Mouse (Mus musculus) cerebellum, postnatal 25 days (tissue): ENCODE data around the gene Nrarp.

Experiments used
- DNase-seq, 2 experiments: peaks; one replicate each; pipeline ENCODE4 v3.0.0; 2021; ENCODE audit warnings: mixed read lengths in 2 of 2

The Nrarp gene

GRCm38 (mm10) chr2:25174866-25175689, 5.5 kb upstream of the Nrarp start:
- no peak for DNase-seq

- DNase-seq: no peak
Measured at GRCm38 (mm10) chr2:25175690-25176078, 4.9 kb upstream of the Nrarp start.

GRCm38 (mm10) chr2:25176573-25176972, 4.0 kb upstream of the Nrarp start:
- no peak for DNase-seq

- no peak for DNase-seq
Measured at GRCm38 (mm10) chr2:25177076-25177475, 3.5 kb upstream of the Nrarp start.

GRCm38 (mm10) chr2:25177685-25178084, 2.9 kb upstream of the Nrarp start:
- peak in 1 of 2 experiments; percentile 63 for DNase-seq

- no peak for DNase-seq
Measured at GRCm38 (mm10) chr2:25178285-25178972, 2.1 kb upstream of the Nrarp start.

DNA sequence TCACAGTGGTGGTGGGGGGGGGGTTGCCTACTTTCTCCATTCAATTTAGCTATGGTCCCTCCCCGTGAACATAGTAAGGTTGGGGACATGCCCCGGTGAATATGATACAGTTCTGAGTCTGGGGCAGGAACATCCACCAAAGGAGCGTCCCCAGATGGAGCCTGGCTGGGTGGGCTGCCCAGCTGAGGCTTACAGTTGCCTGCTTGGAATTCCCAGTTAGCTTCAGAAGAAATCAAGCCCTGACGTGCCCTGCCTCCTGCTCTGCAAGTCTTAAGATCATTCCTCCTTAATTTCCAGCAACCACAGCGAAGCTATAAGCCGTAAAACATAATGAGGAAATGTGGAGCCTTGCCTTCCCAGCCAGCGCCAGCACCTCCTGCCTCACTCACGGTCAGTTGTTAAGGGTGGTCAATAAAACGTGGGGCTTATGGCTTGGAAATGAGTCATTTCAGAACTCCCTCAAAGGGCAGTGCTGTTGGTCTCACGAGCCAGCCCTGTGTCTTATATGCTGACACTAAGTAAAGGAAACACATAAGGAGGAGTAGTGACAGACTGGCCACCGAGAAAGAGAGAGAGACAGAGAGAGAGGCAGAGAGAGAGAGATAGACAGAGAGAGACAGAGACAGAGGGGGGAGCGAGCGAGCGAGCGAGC, 866 bp upstream of the Nrarp start:
- DNase-seq: no peak

- peak; percentile 59 to 61 for DNase-seq
Measured at GRCm38 (mm10) chr2:25180973-25181890, 674 bp downstream of the Nrarp start.

DNA sequence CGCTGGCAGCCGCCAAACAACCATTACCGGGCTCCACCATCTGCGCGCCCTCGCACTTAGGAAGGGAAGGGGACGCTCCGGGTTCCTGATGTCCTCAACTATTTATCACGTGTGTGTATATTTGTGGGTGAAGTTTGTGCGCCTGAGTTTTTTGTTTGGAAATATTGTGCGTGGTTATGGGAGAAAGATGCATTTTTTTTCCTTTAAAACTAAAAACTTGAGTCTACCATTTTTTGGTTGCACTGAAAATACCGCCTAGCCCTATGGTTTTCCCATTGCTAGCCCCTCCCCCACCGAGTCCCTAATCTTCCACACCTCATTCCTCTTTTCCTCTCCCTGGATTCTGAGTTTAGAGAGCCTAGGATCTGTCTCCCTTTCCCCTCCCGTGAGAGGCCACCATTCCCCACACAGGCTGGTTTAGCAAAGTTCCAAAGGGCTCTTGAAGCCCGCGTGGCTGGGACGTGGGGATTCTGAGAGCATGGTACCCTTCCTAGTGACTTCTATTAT, 1.4 kb downstream of the Nrarp start:
- DNase-seq: no peak

DNA sequence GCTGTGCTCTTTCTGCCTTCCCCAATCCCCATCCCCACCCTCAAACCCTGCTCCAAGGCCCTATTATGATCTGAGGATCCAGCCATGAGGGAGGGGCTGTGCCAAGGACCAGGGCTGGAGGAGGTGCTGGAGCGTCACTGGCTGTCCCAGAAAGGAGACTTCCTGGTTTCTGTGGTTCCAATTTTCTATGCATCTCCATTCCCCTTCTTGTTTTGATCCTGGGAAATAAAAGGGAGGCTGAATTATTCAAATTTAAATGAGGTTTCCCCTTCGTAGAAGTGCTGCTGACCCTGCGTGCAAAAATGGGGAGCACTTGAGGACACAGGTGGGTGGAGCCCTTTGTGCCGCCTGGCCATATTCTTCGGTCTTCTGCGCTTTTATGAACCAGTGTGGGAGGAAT, 2.1 kb downstream of the Nrarp start:
- DNase-seq: no peak

DNA sequence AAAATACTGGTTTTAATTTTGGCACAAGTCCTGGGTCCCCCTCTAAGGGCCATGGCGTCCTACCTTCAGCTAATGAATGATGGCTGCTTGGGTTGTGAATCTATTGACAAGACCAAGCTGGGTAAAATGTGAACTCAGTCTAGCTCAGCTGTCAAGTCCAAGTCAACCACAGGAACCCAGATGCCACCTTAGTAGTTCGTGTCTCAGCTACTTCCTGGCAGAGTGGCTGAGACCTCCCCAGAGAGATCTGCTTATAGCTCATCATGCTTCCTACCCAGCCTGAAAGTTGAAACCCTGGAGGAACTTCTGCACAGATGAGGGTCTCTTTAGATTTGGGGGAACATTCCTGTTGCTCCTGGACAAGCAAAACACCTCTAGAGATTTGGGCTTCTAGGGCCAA, 2.8 kb downstream of the Nrarp start:
- no peak for DNase-seq

DNA sequence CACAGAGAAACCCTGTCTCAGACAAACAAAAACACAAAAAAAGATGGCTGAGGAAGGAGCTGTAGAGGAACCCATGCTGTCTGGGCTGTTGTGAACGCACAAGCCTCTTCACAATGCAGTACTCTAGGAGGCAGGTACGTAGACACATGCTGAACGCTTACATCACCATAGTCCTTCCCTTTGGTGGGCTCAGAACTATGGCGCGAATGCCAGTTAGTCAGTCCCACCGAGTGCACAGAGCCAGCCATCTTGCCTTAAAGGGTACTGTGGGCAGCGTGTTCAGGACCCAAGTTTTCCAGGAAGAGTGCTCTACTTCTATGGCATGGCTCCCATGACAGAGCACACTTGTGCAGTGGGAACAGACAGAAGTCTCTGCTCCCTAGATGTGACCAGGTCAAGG, 3.9 kb downstream of the Nrarp start:
- no peak for DNase-seq

- DNase-seq: peak in 1 of 2 experiments; percentile 51
Measured at GRCm38 (mm10) chr2:25185625-25186574, 5.3 kb downstream of the Nrarp start.

DNA sequence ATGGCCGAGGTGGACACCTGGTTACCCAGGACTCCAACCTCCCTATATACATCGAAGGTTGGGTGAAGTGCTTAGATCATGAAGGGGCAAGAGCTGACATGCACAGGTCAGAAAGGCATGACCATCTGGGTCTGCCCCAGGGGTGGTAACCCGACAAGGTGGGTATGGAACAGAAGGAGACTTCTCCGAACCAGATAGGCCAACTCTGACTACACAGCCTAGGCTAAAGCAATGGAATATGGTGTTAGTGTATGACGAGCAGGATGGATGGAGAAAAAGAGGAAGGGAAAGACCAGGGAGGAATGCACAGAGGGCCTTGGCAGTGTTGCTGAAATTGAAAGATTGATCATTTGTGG, 6.0 kb downstream of the Nrarp start:
- DNase-seq: no peak

- no peak for DNase-seq
Measured at GRCm38 (mm10) chr2:25187841-25188240, 7.3 kb downstream of the Nrarp start.

DNA sequence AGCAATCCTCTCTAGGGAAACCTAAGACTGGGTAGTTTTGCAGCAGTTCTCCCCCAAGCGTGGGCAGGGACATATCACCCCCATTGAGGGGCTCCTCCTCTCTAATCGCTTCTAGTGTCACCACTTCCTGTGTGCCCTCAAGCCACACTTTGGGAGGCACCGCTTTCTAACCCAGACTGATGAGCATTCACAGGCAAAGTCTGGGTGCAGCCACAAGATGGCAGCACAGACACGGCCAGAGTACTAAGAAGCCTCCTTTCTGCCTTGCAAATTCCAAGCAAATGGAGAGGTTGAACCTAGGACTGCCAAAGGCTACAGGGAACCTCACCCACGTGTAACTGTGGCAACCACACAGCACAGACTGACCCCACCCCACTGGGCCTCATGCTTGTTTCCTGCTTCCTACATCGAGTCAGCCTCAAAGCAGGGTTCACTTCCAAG, 12.8 kb downstream of the Nrarp start:
- peak; percentile 89 to 92 for DNase-seq

GRCm38 (mm10) chr2:25194006-25194405, 13.4 kb downstream of the Nrarp start:
- DNase-seq: no peak

- DNase-seq: no peak
Measured at GRCm38 (mm10) chr2:25194486-25195171, 14.1 kb downstream of the Nrarp start.

DNA sequence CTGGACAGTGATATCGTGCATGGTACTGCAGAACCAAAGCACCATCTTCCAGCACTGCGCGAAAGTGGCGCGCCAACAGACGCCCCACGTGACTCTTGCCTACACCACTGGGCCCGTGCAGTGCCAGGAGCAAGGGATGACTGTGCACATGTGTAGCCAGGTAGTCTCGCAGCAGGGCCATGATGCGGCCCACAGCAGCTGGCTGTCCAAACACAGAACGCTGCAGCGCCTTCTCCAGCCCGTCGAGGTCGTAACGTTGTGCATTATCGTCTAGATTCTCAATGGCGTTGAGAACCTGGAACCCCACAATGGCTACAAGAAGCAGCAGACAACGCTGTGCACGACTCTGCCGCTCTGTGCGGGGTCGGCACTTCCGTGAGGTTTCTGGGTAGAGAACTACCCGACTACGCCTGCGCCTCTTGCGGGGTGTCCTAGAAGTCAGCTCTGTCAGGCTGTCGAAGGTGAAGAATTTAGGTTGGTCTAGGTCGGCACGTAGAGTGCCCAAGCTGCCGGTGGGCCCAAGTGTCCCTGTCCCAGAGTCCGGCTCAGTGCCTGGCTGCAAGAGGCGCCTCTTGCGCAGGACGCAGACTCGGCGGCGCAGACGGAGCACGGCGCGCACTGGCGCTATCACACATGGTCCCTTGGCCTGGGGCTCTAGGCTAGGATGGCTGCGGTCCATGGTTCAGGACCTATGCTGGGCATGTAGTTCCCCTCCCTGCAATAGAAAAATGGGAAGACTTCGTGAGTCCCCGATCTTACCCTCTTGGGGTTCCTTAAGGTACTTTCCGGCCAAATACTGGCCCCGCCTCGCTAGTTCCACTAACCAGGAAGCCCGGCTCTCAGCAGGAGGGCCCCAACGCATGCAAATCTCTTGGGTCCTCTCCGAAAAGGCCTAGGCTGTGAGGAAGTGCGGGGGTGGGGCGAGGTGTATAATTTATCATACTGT, 14.9 kb downstream of the Nrarp start:
- no peak for DNase-seq
